Mouse (Mus musculus) gastrocnemius, postnatal 10 days (tissue): ENCODE data around the gene Tab3. TPM values are rescaled to one million over a fixed set of nuclear protein-coding genes. Genes with fewer than 3 reads are reported as not detected.

Source experiments
- DNase-seq: peaks from one replicate; pipeline ENCODE4 v3.0.0; 2021; ENCODE audit warnings: mixed read lengths
- long read RNA-seq, 2 experiments: library from polyadenylated mRNA; stranded (forward); transcript quantifications; one replicate each; pipeline ENCODE4 v2.0.0; 2021
- microRNA-seq, 2 experiments: library from miRNA; unstranded; fragments of <30 nt; microRNA quantifications; one replicate each; pipeline ENCODE4 v1.2.0; 2021
- total RNA-seq, 2 experiments: library from RNA; stranded (reverse); gene quantifications; 2 replicates each; pipeline ENCODE4 v1.2.3; 2021

Tab3 gene
- 1 to 10 TPM; 3.9 to 4.4 TPM for total RNA-seq
- long read RNA-seq, experiment 1, partial matches to known transcripts, result 0 of 3 reads
- long read RNA-seq, experiment 1, other reads (novel, unspliced or antisense), result 3 of 3 reads
- long read RNA-seq, experiment 2, partial matches to known transcripts, result 0 of 2 reads
- long read RNA-seq, experiment 2, other reads (novel, unspliced or antisense), result 2 of 2 reads

DNA sequence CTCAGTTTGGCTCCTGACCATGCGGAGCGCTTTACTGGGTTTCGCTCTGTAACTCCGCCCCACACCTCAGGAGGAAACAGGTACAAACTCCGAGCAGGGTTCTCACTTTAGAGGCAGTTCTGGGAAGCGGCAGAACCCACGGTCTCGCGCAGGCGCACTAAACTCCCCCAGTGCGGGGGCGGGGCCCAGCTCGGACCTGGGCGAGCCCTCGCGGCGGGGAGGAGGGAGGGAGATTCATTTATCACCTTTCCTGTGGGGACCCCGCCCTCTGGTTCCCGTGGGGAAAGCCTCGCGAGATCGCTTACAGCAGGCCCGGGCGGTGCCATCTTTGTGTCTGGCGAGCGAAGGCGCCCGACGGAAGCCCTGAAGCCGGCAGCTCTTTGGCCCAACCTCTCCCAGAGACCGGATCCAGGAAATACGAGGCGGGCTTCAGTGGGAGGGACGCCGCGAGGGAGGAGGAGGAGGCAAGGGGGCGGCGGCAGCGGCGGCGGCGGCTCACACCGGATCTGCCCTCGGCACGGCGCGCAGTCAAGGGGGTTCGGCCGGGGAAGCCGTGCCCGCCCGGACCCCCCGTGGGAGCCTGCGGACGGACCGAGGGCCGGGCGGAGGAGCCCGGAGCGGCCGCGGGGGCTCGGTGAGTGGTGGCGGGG, at the start of gene Tab3:
Gene Tab3, plus strand, starts transcription at position 491 of the 650 bp plus-strand sequence.
- peak; percentile 90 for DNase-seq

DNA sequence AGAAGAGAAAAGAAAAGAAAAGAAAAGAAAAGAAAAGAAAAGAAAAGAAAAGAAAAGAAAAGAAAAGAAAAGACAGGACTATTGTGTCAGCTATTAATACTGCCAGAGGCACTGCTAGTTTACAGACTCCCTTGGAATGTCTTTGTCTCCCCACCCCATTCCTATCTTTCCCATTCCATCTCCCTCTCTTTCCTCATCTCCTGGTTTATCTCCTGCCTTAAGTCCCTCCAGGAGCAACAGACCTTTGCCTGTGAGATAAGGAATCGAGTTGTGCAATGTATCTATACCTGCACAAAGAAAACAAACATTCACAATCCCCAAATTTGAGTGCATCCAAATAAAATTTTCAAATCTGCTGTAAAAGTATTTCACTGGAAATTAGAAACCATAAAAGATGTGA, 48.3 kb upstream of the Tab3 start:
- no peak for DNase-seq

DNA sequence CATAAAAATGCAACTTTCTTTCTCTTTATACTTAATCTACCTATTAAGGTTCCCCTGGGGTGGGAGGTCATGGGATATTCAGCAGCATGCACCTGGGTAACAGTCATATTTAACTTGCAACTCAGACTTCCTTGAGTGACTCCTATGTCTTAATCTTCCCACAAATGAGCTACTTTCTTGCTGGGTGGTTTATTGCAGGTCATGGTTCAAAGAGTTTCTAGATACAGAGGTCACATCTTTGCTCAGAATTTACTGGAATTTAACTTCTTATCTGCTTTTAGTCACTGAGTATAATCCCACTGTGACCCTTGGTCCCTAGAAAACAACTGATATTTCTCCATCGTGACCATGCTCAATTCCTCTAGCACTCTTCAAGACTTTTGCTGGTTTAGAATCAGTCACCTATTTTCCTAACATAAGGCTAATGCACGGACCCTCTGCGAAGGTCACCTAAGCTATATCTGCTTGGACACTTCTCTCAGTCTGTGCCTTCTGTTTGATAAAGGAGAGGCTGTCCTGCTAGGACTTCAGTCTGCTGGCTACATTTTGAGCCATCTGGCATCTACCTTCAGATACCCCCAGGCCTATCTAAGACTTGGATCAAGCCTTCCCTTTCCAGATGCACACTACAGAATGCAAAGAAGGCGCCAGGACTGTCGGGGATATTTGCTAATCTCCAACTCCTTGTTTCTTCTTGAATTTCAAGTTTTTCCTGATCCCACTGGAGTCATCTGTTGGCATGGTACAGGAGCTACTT, 47.4 kb upstream of the Tab3 start:
- no peak for DNase-seq

DNA sequence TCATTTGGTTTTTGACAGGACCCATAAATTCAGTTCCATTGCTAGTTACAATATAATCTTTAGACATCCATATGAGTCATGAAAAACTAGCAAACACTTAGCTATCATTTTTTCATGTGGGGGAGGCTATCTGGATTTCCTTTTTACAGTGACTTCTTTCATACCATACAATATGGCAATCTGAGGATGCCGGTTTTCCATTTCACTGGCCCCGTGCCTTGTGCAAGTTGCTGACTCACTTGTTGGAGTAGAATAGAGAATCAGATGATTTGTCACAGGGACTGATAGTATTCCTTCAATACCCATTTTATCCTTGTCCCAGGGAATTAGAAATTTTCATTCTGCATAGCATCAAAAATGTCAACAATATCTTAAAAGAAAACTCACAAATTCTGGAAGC, 14.9 kb upstream of the Tab3 start:
- DNase-seq, result no peak

DNA sequence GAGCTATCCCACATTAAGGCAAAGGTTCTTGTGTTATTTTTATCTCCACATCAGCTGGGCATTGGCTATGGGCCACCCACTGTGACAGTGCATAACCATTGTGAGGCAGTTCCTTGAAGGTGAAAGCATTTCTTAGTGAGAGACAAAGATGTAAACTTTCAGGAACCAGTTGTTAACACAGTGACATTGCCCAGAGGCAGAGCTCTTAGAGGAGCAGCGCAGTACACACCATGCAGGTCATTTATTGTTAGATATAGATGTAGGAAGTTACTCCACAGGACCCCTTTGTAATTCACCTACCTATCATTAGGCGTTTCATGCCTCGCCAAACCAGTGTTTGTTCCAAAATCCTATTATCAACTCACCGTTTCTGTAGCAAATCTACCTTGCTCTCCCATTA, 7.6 kb upstream of the Tab3 start:
- DNase-seq, result no peak

DNA sequence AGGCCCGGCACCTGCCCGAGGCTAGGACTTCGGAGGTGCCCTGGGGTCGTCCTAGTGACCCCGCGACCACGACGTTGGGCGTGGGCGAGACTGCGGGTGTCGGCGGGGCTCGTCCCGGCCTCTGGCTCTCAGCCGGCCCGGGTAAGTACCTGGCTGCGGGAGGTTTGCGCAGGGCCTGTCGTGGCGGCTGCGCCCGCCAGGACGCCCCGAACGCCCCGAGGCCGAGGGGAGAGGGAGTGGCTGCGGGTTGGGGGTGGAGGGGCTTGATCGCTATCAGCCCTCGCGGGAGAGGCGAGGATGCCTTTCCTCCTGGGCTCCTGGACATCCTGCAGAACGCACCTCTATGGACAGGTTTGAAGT, 340 bp downstream of the Tab3 start:
- no peak for DNase-seq

DNA sequence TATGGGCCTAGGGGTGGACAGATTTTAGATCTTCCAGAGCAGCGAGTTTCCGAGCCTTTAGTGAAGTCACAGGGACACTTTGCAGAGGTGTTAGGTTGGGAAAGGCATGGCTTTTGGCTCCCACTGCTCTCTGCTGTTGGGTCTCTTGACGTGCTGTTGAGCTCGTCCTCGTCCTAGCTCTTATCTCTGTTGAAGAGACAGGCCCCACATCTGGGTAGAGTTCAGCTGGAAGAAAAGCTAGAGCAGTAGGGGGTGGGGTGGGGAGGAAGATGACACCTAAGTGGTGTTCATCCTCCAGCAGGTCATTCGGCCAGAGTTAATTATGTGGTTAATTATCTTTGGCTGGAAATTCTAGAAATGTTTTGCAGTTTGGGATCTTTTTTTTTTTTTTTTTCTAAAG, 2.5 kb downstream of the Tab3 start:
- no peak for DNase-seq

DNA sequence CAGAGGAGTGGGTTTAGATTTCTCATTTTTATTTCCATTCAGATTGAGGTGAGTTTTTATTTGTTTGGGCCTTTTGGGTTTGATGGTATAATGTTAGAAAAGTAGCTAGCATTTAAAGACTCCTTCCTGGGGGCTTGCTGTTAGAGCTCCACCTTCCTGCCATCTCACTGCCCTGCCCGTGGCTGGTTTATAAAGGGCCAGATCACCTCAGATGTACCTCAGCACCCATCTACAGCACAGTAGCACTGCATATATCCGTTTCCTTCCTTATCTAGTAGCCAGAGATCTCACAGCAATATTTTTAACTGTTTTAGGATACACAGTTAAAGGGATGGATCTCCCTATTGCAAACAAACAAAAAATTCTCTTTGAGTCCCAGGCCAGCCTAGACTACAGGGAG, 6.9 kb downstream of the Tab3 start:
- no peak for DNase-seq

DNA sequence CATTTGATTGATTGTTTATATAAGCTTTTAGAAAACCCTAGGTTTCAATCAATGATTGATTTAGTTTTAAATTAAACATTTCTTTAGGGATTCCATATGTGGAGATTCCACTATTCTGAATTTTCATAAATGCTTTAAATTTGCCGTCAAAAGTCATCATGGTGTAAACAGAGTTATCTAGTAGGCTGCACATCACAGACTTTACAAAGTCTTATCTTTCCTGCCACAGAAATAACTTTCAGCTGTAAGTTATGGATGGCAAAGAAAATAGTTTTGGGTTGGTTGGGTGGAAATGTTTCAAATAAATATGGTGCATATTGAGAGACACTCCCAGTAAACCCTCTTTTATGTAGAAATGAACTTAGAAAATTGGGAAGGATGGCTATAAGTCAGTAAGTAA, 8.7 kb downstream of the Tab3 start:
- DNase-seq, result no peak

DNA sequence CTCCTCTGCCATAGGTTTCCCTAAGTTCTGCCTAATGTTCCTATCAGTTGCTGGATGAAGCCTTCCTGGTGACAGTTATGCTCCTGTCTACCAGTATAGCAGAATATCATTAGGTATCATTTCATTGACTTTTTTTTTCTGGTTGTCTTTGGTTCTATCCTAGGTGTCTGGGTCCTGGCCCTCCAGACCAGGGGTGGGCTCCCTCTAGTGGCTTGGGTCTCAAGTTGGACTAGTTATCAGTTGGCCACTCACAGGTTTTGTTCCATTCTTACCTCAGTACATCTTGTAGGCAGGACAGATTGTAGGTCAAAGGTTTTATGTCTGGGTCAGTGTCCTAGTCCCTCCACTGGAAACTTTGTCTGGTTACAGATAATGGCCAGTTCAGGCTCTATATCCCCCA, 11.8 kb downstream of the Tab3 start:
- DNase-seq, result no peak

DNA sequence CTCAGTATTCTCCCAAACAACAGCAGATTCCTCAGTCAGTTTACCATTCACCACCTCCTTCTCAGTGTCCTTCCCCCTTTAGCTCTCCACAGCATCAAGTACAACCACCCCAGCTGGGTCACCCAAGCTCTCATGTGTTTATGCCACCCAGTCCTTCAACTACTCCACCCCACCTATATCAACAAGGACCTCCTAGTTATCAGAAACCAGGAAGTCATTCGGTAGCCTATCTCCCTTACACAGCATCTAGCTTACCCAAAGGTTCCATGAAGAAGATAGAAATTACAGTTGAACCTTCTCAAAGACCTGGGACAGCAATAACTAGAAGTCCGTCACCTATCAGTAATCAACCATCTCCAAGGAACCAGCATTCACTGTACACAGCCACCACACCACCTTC, 40.9 kb downstream of the Tab3 start:
- DNase-seq, result no peak

DNA sequence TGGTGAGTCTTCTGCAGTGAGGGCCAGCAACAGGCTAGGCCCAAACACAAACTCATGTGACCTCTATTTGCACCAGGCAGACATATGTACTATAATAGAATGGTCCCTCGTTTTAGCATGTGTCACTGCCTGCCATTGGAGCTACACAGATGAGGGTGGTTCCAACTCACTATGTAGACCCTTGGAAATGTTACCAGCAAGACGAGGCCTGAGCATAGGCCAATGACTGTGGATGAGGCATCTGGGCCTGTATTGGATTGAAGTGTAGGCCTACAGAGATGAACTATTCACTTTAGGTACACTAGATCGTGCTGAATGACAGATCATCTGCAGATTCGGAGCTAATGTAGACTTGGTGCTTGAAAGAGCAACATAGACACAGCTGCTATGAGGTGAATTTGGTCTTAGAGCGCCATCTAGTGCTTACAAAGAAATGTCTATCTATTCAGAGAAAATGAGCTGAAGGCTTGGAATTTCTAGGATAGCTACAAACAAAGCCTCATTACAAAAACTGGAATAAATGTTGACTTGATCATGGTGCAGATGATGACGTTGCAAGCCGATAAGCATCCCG, 72.5 kb downstream of the Tab3 start:
- no peak for DNase-seq

DNA sequence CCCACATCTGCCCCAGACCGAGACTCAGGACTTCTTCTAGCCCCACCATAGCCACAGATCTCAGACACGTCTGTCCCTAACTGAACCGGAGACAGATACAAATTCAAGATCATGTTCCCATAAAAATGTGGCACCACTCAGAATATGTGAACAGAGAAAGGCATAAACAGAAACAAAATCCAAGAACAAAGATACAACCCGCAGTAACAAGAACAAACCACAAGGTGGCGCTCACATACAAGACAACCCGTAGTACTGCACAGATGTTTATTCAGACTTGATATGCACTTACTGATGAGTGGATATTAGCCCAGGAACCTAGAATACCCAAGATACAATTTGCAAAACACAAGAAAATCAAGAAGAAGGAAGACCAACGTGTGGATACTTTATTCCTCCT, 103.0 kb downstream of the Tab3 start:
- DNase-seq, result peak; percentile 15

DNA sequence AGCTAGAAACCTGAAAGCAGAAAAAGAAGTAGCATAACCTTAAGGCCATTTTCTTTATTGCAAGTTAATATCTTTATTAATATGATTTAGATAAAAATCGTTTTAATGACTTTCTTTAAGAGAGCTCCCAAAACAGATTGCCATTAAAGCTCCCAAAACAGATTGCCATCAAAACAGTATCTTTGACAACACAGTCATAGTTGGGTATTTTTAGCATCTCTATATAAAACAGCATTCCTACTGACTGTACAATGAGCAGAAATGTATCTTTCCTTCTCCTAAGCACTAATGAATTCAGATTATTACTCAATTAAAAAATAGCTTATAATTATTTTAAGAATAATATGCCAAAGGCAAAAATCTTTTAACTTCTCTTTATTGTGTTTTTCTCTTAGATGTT, 108.3 kb downstream of the Tab3 start:
- no peak for DNase-seq

DNA sequence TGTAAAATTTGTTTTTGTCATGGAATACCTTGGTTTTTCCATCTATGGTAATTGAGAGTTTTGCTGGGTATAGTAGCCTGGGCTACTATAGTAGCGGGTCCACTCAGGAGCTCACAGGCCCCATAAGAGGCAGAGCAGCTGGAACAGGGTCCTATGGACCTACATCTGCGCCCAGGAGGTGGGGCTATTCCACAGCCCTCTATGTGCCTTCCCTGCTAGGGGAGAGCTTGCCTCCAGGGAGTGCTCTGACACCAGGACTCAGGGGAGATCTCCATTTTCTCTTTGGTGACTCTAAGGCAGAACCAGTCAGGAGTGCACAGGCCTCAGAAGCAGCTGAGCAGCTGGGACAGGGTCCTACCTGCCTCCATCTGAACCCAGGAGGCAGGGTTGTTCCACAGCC, 109.9 kb downstream of the Tab3 start:
- DNase-seq, result no peak

Small RNA genes within 50 kb of the gene (microRNA-seq; reads per million reads assigned to microRNA genes)
- gene Gm44378, result 0 reads per million in 2 experiments

Other genes starting within 250 kb of the Tab3 start
- 1 to 10 TPM; 2.4 to 3.3 TPM for gene Gk, start 202.8 kb downstream of the Tab3 start, total RNA-seq